Mouse (Mus musculus) adrenal gland, postnatal 25 days (tissue): ENCODE data around the gene Ghsr. TPM values are rescaled to one million over a fixed set of nuclear protein-coding genes. Genes with fewer than 3 reads are reported as not detected.
"Not testable (repeated sequence)": the region's sequence is repeated elsewhere in the genome, so short reads cannot be mapped to it uniquely, and the experiment has no call there.

Experiments
- DNase-seq: peaks from one replicate; pipeline ENCODE4 v3.0.0; 2021; ENCODE audit warnings: mixed read lengths
- long read RNA-seq: library from polyadenylated mRNA; stranded (forward); transcript quantifications from one replicate; pipeline ENCODE4 v2.0.0, GENCODE M21; 2021
- total RNA-seq: library from RNA; stranded (reverse); gene quantifications from 2 replicates; pipeline ENCODE4 v1.2.3, GENCODE M21; 2021

Ghsr gene
- total RNA-seq = not detected in 2 replicates
- long read RNA-seq = 0 reads

GRCm38 (mm10) chr3:27371276-27371621 lies at the start of gene Ghsr:
Ghsr (plus strand) TSS chr3:27371351.
- DNase-seq = no peak

DNA sequence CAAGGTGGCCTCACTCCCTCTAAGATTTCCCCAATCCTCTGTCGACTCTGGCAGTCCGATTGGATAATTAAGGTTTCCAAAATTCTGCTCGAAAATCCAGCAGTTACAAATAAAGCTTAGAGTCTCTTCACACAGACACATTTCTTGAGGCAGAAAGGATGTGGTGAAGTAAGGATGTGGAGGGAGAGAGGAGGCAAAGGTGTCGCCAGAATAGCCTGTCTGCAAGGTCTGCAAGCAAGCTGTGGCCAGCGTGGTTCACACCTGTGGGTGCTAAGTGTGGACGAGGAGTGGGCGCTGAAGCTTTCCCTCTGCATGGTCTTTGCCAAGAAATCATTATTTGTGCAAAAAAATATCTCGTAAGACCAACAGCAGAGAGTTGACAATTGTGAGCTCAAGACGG lies 48.6 kb upstream of the Ghsr start:
- DNase-seq = no peak

DNA sequence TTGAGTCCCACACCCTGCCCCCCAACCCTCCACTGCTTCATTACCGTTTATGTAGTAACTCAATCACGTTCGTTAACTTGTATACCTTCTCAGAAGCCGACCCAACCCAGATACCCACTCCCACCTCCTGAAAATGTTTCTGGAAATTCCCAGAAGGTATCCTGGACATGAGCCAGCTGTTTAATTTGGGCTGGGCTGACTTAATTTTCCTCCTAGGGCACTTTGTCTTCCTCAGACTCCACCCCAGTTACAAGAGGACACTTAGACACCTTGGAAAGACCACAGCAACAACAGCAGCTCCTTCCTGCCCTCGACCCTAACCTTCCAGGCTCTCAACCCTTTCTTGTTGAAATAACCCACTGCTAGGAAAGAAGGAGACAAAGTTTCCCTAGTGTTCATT lies 47.6 kb upstream of the Ghsr start:
- DNase-seq = no peak

DNA sequence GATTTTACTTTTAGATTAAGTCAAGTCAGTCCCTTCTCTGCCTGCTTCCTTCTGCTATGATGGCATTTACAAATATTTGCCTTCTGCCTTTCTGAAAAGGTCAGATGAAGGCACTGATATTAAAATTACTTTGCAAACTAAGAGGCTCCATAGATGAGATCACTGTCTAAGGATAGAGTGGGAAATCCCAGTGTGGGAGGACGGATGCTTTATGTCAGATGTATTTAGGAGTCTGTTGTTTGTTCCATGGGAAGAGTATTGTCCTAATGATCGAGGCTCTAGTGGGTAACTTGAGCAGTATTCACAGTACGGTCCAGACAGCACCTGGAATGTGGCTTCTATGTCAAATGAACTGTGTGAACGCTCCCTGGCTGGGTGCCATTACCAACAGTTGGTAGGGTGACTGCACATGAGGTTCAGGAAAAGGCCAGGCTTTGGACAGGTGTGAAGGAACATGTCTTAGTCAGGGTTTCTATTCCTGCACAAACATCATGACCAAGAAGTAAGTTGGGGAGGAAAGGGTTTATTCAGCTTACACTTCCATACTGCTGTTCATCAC lies 44.4 kb upstream of the Ghsr start:
- no peak for DNase-seq

- no peak for DNase-seq
These were observed 40.4 kb upstream of the Ghsr start for GRCm38 (mm10) chr3:27330706-27331105.

DNA sequence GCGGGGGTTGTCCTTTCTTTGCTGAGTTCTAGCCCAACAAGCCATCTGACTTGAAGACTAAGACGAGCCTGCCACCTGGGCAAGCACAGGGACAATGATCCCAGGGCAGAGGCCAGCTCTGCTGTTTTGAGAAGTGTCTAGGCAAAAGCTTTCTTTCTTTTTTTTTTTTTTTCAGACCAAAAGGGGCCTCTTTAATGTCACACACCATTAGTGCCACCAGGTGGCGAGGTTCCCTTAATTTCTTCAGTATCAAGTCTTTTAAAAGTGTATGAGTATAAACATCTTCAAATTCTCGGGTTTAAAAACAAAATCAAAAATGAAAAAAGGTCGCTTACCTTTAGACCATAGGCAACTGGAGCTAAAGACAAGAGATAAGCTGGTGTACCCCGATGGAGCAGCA lies 32.7 kb upstream of the Ghsr start:
- DNase-seq = peak; percentile 49

DNA sequence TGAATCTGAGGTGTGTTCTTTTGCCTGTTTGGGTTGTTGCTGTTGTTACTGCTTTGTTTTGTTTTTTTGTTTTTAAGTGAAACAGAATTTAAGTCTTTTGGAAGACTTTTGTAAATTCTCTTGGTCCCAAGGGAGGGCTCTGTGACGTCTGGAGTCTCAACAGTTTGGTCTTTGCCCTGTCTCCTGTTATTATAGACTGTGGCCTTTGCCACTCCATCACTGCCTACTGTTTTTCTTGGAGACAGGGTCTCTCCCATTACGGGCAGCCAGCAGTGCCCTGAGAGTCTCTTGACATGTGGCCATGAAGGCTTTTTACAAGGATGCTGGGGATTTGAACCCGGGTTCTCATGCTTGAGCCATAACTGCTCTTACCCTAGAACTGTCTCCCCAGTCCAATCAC lies 32.3 kb upstream of the Ghsr start:
- DNase-seq = no peak

DNA sequence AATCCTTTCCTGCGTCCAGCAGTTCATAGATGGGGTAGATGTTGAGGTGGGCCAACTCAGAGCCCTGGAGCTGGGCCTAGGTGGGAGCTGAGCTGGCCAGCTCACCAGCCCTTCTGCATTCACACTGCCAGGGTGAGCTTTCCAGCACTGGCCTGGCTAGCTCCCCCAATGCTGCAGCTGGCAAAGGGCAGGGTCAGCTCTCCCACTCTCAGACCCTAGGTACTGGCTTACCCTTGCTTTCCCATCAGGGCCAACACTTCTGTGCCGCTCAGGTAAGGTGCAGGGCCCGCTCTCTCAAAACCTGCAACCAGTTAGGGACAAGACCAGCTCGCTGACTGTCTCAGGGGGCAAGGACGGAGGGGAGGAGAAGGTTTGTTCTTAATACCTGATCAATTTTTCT lies 30.4 kb upstream of the Ghsr start:
- no peak for DNase-seq

DNA sequence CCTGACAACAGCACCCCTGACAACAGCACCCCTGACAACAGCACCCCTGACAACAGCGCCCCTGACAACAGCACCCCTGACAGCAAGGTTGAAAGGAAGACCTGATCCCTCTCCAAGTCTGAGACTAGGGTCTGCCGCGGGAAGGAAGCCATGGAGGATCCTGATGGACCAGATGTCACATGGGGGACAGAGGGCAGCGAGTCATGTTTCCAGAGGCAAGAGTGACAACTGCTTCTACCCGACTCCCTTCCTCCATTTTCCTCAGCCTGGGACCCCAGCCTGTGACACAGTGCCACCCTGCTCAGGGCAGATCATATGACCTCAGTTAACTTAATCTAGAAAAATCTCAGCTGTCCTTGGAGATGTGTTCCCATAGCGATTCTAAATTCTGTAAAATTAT lies 28.7 kb upstream of the Ghsr start:
- no peak for DNase-seq

- peak; percentile 61 for DNase-seq
These were observed 25.6 kb upstream of the Ghsr start for GRCm38 (mm10) chr3:27345526-27345925.

DNA sequence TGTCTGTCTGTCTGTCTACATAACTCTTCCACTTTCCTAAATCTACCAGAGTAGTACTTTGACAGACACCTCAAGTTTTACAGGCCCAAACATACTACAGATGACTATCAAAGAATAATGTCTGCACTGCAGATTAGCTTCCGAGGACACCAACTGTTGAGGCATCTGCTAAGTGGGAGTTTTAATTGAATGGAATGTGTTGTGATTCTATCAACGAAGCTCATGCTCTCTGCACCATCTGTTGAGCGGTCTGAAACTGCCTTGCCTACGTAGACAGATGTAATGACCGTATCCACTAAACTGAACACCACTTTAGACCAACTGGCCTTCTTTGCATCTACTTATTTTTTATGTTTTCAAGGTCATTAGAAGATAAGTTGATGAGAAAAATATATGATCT lies 22.7 kb upstream of the Ghsr start:
- no peak for DNase-seq

- DNase-seq = no peak
These were observed 20.0 kb upstream of the Ghsr start for GRCm38 (mm10) chr3:27351105-27351504.

DNA sequence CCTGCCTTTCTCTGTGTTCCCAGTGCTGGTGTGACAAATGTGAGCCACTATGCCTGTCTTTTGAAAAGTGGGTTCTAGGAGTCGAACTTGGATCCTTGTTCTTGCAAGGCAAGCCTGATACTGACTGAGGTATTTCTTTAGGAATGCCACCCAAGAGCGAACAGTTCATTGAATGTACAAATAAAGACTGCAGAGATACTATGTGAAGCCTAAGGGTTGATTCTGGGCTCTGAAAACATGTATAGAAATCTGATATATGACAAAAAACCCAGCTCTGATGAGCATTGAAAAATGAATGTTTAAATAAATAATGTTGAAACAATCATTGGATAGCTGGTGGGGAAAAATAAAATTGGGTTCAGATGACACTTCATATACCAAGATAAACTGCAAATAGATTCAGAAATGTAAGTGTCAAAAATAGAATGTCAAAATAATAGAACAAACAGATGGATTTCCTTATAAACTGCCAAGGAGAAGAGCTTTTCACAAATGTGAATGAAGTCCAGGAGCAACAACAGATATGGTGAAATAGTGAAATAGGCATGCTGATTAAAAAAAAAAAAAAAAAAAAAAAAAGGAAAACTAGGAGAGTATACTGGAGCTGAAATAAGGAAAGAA lies 11.9 kb upstream of the Ghsr start:
- DNase-seq = no peak

- peak; percentile 41 for DNase-seq
These were observed 1.0 kb upstream of the Ghsr start for GRCm38 (mm10) chr3:27370125-27370524.

GRCm38 (mm10) chr3:27370582-27371275 lies 422 bp upstream of the Ghsr start:
- no peak for DNase-seq

GRCm38 (mm10) chr3:27371725-27372650 lies 837 bp downstream of the Ghsr start:
- DNase-seq = no peak

GRCm38 (mm10) chr3:27374396-27374795 lies 3.2 kb downstream of the Ghsr start:
- DNase-seq = no peak

DNA sequence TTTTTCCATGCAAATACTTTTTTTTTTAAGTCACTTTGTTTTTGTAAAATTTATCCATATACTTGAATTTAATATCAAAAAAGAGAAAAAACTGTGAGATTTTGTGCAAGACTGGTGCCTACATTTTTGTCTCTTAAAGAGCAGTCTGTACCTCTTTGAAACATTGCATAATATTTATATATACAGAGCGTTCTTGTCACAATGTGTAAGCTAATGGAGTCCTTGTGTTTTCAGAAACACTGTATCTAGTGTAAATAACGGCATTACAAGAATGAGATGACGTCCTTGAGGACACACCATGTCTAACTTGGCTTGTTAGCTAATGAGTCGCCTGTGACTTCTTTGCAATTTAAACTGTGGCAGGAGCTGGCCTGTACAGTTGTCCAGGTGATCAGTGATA lies 6.8 kb downstream of the Ghsr start:
- no peak for DNase-seq

DNA sequence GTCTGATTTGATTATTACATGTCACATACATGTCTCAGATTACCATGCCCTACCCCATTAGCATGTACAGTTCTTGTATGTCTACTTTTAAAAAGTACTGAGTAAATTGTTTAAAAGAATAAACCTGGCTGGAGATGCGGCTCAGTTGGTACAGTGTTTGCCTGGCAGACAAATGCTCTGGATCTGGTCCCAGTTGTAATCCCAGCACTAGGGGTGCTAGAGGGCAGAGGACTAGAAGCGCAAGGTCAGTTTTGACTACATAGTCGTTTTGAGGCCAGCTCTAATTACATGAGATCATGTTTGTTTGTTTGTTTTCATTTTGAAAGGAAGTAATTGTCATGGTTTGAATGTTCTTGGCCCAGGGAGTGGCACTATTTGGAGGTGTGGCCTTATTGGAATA lies 13.7 kb downstream of the Ghsr start:
- no peak for DNase-seq

- no peak for DNase-seq
These were observed 18.8 kb downstream of the Ghsr start for GRCm38 (mm10) chr3:27389923-27390322.

- DNase-seq = not testable (repeated sequence)
These were observed 29.8 kb downstream of the Ghsr start for GRCm38 (mm10) chr3:27400996-27401395.

DNA sequence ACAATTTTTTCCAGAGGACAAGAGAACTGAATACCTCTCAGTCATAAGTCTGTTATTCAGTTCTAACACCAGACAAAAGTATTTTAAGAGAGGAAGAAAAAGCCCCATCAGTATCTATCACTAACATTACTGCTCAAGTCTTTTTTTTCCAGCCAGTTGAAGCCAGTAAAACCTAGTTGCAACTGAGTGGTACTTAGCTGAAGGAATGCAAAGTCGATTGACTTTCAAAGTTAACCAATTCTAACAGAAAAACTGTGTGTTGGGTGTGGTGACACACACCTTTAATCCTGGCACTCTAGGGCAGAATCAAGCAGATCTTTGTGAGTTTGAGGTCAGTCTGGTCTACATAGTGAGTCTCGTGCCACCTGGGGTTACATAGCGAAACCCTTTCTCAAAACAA lies 35.3 kb downstream of the Ghsr start:
- no peak for DNase-seq

GRCm38 (mm10) chr3:27408564-27408963 lies 37.4 kb downstream of the Ghsr start:
- no peak for DNase-seq
